Mouse (Mus musculus) MEL (cell line): Measurements from ENCODE around the gene Slc20a1.

Source experiments
- CHD2 ChIP-seq: IDR thresholded peaks from 2 replicates; pipeline ENCODE4 v1.6.1; 2011; ENCODE audit warnings: low read length, improper control_type of control experiment
- CTCF ChIP-seq, 3 experiments: IDR thresholded peaks in 2 of 3; conservative IDR thresholded peaks in 1 of 3; 2 replicates each; pipeline ENCODE4 v1.5.1; 2011 to 2012; ENCODE audit warnings: low read length in 3 of 3, low read depth in 2 of 3, mild to moderate bottlenecking in 2 of 3, improper control_type of control experiment in 1 of 3, inconsistent platforms in 1 of 3, mixed read lengths in 1 of 3, moderate library complexity in 1 of 3; ENCODE audit not compliant: control insufficient read depth in 1 of 3, insufficient read depth in 1 of 3, poor library complexity in 1 of 3, severe bottlenecking in 1 of 3
- E2F4 ChIP-seq: IDR thresholded peaks from 2 replicates; pipeline ENCODE4 v1.6.1; 2011; ENCODE audit warnings: low read depth, low read length, improper control_type of control experiment, borderline replicate concordance
- GABPA ChIP-seq: IDR thresholded peaks from 2 replicates; pipeline ENCODE4 v1.6.1; 2012; ENCODE audit warnings: low read depth, mild to moderate bottlenecking, inconsistent platforms, low read length, improper control_type of control experiment, moderate library complexity
- GATA1 ChIP-seq: IDR thresholded peaks from 2 replicates; pipeline ENCODE4 v1.6.1; 2011; ENCODE audit warnings: low read depth, low read length, improper control_type of control experiment
- KAT2A ChIP-seq: conservative IDR thresholded peaks from 2 replicates; pipeline ENCODE4 v1.6.1; 2012; ENCODE audit warnings: low read depth, low read length, improper control_type of control experiment, inconsistent platforms
- MAX ChIP-seq: IDR thresholded peaks from 2 replicates; pipeline ENCODE4 v1.6.1; 2011; ENCODE audit warnings: low read length, improper control_type of control experiment
- MAZ ChIP-seq: IDR thresholded peaks from 2 replicates; pipeline ENCODE4 v1.6.1; 2012; ENCODE audit warnings: low read depth, mild to moderate bottlenecking, inconsistent platforms, low read length, improper control_type of control experiment
- POLR2AphosphoS2 ChIP-seq: IDR thresholded peaks from 2 replicates; pipeline ENCODE4 v1.6.1; 2011; ENCODE audit warnings: low read length, improper control_type of control experiment
- TCF12 ChIP-seq: IDR thresholded peaks from 2 replicates; pipeline ENCODE4 v1.6.1; 2014; ENCODE audit warnings: low read depth, mild to moderate bottlenecking, inconsistent platforms, low read length, improper control_type of control experiment, moderate library complexity

GRCm38 (mm10) chr2:129173386-129173785, 25.2 kb upstream of the Slc20a1 start:
- TF ChIP-seq GABPA (no peak), CTCF (IDR thresholded peaks at IDR 0.05 in 2 of 3, conservative IDR thresholded peaks at IDR 0.05 in 1 of 3; ENCODE audit: control insufficient read depth in 1 of 3, insufficient read depth in 1 of 3, low read depth in 2 of 3, low read length in 3 of 3, poor library complexity in 1 of 3, severe bottlenecking in 1 of 3) (no peak), POLR2AphosphoS2 (no peak), E2F4 (no peak), MAX (no peak), MAZ (no peak), TCF12 (no peak), GATA1 (no peak), KAT2A (no peak), CHD2 (no peak)
